Mouse (Mus musculus): Measurements from ENCODE around the gene Fam92b.

Fam92b gene

GRCm38 (mm10) chr8:120118847-120119246 lies 58.4 kb downstream of the Fam92b start:
- DNase-seq (ENCODE audit: inconsistent age in 2 of 2, low spot score in 1 of 2): peak in 1 of 2 experiments; percentile 57

- DNase-seq (ENCODE audit: inconsistent age in 2 of 2, low spot score in 1 of 2): peak; percentile 80 to 93
Measured at GRCm38 (mm10) chr8:120118162-120118561, 59.1 kb downstream of the Fam92b start.

- DNase-seq (ENCODE audit: inconsistent age in 2 of 2, low spot score in 1 of 2): peak in 1 of 2 experiments; percentile 47
Measured at GRCm38 (mm10) chr8:120116600-120116999, 60.7 kb downstream of the Fam92b start.
